Mouse (Mus musculus) heart, embryonic 11.5 days (tissue): ENCODE data around the gene Mrpl43. TPM values are rescaled to one million over a fixed set of nuclear protein-coding genes. Genes with fewer than 3 reads are reported as not detected.

Experiments used
- ATAC-seq: fragments of 200-750 bp; cut with Nextera tagmentation; replicated peaks from 2 replicates; pipeline ENCODE4 v1.8.0; 2017; ENCODE audit warnings: moderate library complexity; ENCODE audit not compliant: insufficient number of reproducible peaks, low FRiP score, low TSS enrichment
- H3K27ac ChIP-seq: fragments of 300-500 bp; sonication (generic); 2 replicates; pipeline ENCODE4 v1.5.1; 2014; ENCODE audit warnings: mild to moderate bottlenecking, low read depth, low read length
- H3K27me3 ChIP-seq: fragments of 300-500 bp; sonication (generic); 2 replicates; pipeline ENCODE4 v1.6.1; 2014; ENCODE audit warnings: mild to moderate bottlenecking, low read length, mixed read lengths; ENCODE audit not compliant: control insufficient read depth, insufficient read depth
- H3K36me3 ChIP-seq: fragments of 300-500 bp; sonication (generic); 2 replicates; pipeline ENCODE4 v1.6.1; 2014; ENCODE audit warnings: mild to moderate bottlenecking, low read length, moderate library complexity, mixed read lengths; ENCODE audit not compliant: control insufficient read depth, insufficient read depth
- H3K4me1 ChIP-seq: fragments of 300-500 bp; sonication (generic); 2 replicates; pipeline ENCODE4 v1.6.1; 2014; ENCODE audit warnings: low read length; ENCODE audit not compliant: control insufficient read depth, insufficient read depth
- H3K4me2 ChIP-seq: fragments of 300-500 bp; sonication (generic); 2 replicates; pipeline ENCODE4 v1.6.1; 2014; ENCODE audit warnings: mild to moderate bottlenecking, moderate library complexity
- H3K4me3 ChIP-seq: fragments of 300-500 bp; sonication (generic); 2 replicates; pipeline ENCODE4 v1.5.1; 2014; ENCODE audit warnings: low read depth, low read length
- H3K9ac ChIP-seq: fragments of 300-500 bp; sonication (generic); 2 replicates; pipeline ENCODE4 v1.6.1; 2014; ENCODE audit warnings: mild to moderate bottlenecking, low read depth, low read length, moderate library complexity
- H3K9me3 ChIP-seq: fragments of 300-500 bp; sonication (generic); replicated peaks from 2 replicates; pipeline ENCODE4 v1.6.1; 2016; ENCODE audit warnings: low read length; ENCODE audit not compliant: control insufficient read depth
- WGBS: fragments of 180-500 bp; shearing (Covaris S2); extraction: QIAGEN DNeasy Blood & Tissue Kit; methylation state at CpG from one replicate; pipeline ENCODE4 v1.1.7; 2014; ENCODE audit not compliant: insufficient replicate concordance; 5-methylcytosine and 5-hydroxymethylcytosine counted together
- polyA plus RNA-seq: library from polyadenylated mRNA; unstranded; fragments of >200 nt; fragmentation: Nextera tagmentation; extraction: Ambion mirVana; gene quantifications from 2 replicates; pipeline ENCODE4 v1.2.1, GENCODE M21; 2014

The Mrpl43 gene
- polyA plus RNA-seq, 1 experiment from 2014 or later: 63.0 TPM

GRCm38 (mm10) chr19:44989567-44990495, 16.4 kb downstream of the Mrpl43 start:
- no peaks in the 10 kb centered on the region for H3K36me3 ChIP-seq
- H3K9me3 ChIP-seq: no peaks in the 10 kb centered on the region
- WGBS: 6% methylated on average over 22 of the region's 22 CpGs
- ATAC-seq: no peak
- H3K27me3 ChIP-seq: peaks cover 8% of the 10 kb centered on the region
- H3K27ac ChIP-seq: no peak overlapping the region
- peak overlapping the region; percentile 70 for H3K4me3 ChIP-seq
- peak overlapping the region; percentile 99 for H3K4me2 ChIP-seq
- H3K9ac ChIP-seq: peak overlapping the region; percentile 70
- H3K4me1 ChIP-seq: peaks cover 7% of the 10 kb centered on the region; the same call in 1 of the 2 replicates

GRCm38 (mm10) chr19:44988831-44989566, 17.2 kb downstream of the Mrpl43 start, which contains the start of gene Sema4g:
Gene Sema4g (plus strand): TSS chr19:44989101.
- Histone ChIP-seq H3K9me3 (no peaks in the 10 kb centered on the region), H3K27me3 (peaks cover 8% of the 10 kb centered on the region), H3K27ac (no peak within 1 kb of the TSS), H3K4me3 (peak within 1 kb of the TSS; percentile 70), H3K4me1 (peaks cover 7% of the 10 kb centered on the region; the same call in 1 of the 2 replicates), H3K4me2 (peak within 1 kb of the TSS; percentile 99), H3K36me3 (no peaks in the 10 kb centered on the region), H3K9ac (peak within 1 kb of the TSS; percentile 70)
- WGBS: 1% methylated on average over 47 of the region's 58 CpGs
- ATAC-seq: peak; percentile 57; the same call in 1 of the 2 replicates

GRCm38 (mm10) chr19:44988321-44988720, 17.9 kb downstream of the Mrpl43 start:
- Histone ChIP-seq H3K4me2 (peak overlapping the region; percentile 99), H3K27me3 (peaks cover 8% of the 10 kb centered on the region), H3K27ac (no peak overlapping the region), H3K9me3 (no peaks in the 10 kb centered on the region), H3K9ac (peak overlapping the region; percentile 70), H3K36me3 (no peaks in the 10 kb centered on the region), H3K4me3 (peak overlapping the region; percentile 70), H3K4me1 (peaks cover 7% of the 10 kb centered on the region; the same call in 1 of the 2 replicates)
- ATAC-seq: no peak
- 31% methylated on average over 9 of the region's 9 CpGs for WGBS

- H3K4me1 ChIP-seq: peaks cover 7% of the 10 kb centered on the region; the same call in 1 of the 2 replicates
- WGBS: 66% methylated on average over 6 of the region's 6 CpGs
- no peaks in the 10 kb centered on the region for H3K36me3 ChIP-seq
- no peak overlapping the region for H3K9ac ChIP-seq
- H3K4me2 ChIP-seq: no peak overlapping the region
- H3K9me3 ChIP-seq: no peaks in the 10 kb centered on the region
- peaks cover 8% of the 10 kb centered on the region for H3K27me3 ChIP-seq
- ATAC-seq: no peak
- no peak overlapping the region for H3K27ac ChIP-seq
- no peak overlapping the region for H3K4me3 ChIP-seq
These were observed 18.4 kb downstream of the Mrpl43 start for GRCm38 (mm10) chr19:44987851-44988250.

GRCm38 (mm10) chr19:44987004-44987403, 19.2 kb downstream of the Mrpl43 start:
- no peak overlapping the region for H3K4me2 ChIP-seq
- no peak overlapping the region for H3K9ac ChIP-seq
- no peaks in the 10 kb centered on the region for H3K9me3 ChIP-seq
- 64% methylated on average over 6 of the region's 6 CpGs for WGBS
- H3K4me1 ChIP-seq: peaks cover 7% of the 10 kb centered on the region; the same call in 1 of the 2 replicates
- H3K36me3 ChIP-seq: no peaks in the 10 kb centered on the region
- H3K27me3 ChIP-seq: peaks cover 8% of the 10 kb centered on the region
- H3K4me3 ChIP-seq: no peak overlapping the region
- no peak for ATAC-seq
- H3K27ac ChIP-seq: no peak overlapping the region

GRCm38 (mm10) chr19:44985159-44985988, 20.9 kb downstream of the Mrpl43 start:
- Histone ChIP-seq H3K9me3 (no peaks in the 10 kb centered on the region), H3K4me1 (peaks cover 7% of the 10 kb centered on the region; the same call in 1 of the 2 replicates), H3K36me3 (peaks cover 5% of the 10 kb centered on the region; the same call in 1 of the 2 replicates), H3K4me3 (no peak overlapping the region), H3K27me3 (peaks cover 6% of the 10 kb centered on the region), H3K27ac (no peak overlapping the region), H3K4me2 (no peak overlapping the region), H3K9ac (no peak overlapping the region)
- 47% methylated on average over 5 of the region's 5 CpGs for WGBS
- no peak for ATAC-seq

- 92% methylated on average over 4 of the region's 4 CpGs for WGBS
- H3K4me3 ChIP-seq: no peak overlapping the region
- H3K27me3 ChIP-seq: no peaks in the 10 kb centered on the region; the same call in none of the 2 replicates
These were observed 21.8 kb downstream of the Mrpl43 start for GRCm38 (mm10) chr19:44984420-44984819.

GRCm38 (mm10) chr19:44983366-44983765, 22.9 kb downstream of the Mrpl43 start:
- 87% methylated on average over 6 of the region's 6 CpGs for WGBS
- peaks cover 12% of the 10 kb centered on the region for H3K36me3 ChIP-seq
- no peak overlapping the region for H3K9ac ChIP-seq
- H3K27ac ChIP-seq: no peak overlapping the region
- no peak overlapping the region for H3K4me2 ChIP-seq
- H3K4me1 ChIP-seq: no peaks in the 10 kb centered on the region
- H3K27me3 ChIP-seq: no peaks in the 10 kb centered on the region; the same call in 1 of the 2 replicates
- no peaks in the 10 kb centered on the region for H3K9me3 ChIP-seq
- no peak for ATAC-seq
- no peak overlapping the region for H3K4me3 ChIP-seq

More at GRCm38 (mm10) chr19:44984420-44984819, 21.8 kb downstream of the Mrpl43 start:
- Histone ChIP-seq H3K9ac (no peak overlapping the region), H3K9me3 (no peaks in the 10 kb centered on the region), H3K36me3 (peaks cover 8% of the 10 kb centered on the region; the same call in 1 of the 2 replicates), H3K27ac (no peak overlapping the region), H3K4me1 (peaks cover 1% of the 10 kb centered on the region; the same call in 1 of the 2 replicates), H3K4me2 (no peak overlapping the region)
- ATAC-seq: no peak
